Mouse (Mus musculus): ENCODE data around the gene Rbm20.
A peak's percentile ranks its signal among the peaks of the same experiment; 100 is the strongest.

Rbm20 gene

DNA sequence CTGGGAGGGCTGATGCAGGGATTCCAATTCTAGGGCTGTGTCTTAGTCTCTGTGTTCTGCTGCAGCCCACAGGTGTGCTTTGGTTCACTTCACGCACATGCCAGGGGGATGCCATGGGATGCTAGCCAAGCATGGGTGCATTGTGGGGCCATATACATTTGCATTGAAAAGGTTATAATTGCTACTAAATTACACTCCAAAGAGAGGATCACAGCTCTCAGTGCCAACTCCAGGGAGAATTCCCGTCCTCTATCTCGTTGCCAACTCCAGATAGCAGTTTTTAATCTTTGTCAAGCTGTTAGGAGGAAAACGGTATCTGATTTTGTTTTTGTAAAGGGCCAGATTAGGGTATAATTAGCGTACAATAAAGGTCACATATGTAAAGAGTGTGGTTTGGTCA, 178.7 kb downstream of the Rbm20 start:
- DNase-seq: no peak

DNA sequence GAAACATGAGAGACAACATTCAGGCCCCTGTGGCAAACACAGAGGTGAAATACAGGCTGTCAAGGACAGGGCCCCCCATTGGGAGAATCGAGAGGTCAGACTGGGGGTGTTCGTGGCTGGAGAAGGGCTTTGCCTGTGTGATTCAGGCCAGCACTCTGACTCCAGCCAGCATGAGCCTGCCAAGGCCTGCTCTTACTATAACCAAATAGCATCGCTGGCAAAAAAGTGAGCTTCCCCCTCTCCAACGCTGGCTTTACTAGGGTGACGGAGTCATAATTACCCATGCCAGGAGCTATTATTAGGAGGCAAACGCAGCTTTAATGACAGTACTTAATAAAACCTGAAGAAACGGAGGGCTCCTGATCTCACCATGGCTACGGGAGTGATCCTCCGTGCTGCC, 179.7 kb downstream of the Rbm20 start:
- DNase-seq: no peak

DNA sequence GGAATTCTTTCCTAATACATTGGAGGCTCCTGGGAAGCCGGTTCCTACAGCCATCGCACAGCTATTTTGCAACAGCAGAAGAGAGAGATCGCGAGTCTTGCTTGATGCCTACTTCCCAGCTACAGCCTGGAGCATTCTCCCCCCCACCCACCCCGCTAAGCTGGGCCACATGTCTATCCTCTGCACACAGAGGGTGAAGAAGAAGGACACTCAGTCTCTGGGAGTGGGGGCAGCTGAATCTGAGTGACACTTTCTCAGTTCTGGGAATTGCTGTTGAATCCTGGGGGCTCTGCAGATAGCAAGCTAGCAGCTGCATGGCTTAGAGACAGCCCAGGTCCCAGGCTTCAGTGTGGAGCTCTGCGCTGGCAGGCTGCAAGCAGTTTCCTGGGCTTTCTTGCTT, 180.9 kb downstream of the Rbm20 start:
- no peak for DNase-seq

DNA sequence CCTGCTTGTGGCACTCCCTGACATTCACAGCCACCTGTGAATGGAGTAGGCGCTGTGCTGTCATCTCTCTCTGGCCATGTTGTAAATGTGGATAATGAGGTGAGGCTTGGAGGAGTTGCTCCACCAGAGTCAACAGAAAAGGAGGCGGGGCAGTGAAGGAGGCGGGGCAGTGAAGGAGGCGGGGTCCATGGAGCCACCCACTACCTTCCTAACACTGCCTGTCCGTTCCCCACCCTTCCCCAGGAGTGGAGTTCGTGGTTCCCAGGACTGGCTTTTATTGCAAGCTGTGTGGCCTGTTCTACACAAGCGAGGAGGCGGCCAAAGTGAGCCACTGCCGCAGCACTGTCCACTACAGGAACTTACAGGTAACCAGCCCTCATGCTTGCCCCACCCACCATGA, 182.0 kb downstream of the Rbm20 start:
- DNase-seq: no peak

DNA sequence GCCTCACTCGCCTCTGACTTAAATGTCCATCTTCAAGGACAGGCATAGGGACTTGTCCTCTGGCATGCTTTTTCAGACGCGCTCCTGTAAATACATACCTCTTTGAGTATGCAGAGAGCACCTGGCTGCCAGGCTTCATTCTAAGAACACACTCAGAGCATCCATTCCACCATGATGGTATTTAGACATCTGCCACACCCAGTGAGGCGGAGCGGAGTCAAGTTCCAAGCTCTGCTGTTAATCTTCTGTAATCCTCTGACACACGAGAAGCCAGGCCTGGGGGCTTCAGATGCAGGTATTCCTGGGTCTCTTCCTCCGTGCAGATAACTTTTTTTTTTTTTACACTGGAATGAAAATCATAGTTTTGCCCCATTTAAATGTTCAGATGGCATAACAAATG, 182.5 kb downstream of the Rbm20 start:
- no peak for DNase-seq

DNA sequence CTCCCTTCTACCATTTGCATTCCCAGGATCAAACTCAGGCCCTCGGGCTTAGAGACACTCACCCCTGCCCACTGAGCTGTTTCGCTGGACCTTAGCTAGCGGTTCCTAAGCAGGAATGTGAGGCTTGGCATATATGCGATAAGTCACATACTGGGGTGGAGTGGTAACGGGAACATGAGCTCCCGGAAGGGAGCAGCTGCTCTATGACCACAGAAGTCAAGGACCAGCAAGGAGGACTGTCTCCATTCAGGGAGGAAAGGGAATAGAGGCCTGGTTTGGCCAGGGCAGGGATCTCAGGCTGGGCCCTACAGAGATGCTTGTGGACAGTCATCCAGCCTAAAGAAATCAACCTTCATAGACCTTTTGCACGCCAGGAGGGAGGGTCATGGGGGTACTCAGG, 184.2 kb downstream of the Rbm20 start:
- DNase-seq: no peak

DNA sequence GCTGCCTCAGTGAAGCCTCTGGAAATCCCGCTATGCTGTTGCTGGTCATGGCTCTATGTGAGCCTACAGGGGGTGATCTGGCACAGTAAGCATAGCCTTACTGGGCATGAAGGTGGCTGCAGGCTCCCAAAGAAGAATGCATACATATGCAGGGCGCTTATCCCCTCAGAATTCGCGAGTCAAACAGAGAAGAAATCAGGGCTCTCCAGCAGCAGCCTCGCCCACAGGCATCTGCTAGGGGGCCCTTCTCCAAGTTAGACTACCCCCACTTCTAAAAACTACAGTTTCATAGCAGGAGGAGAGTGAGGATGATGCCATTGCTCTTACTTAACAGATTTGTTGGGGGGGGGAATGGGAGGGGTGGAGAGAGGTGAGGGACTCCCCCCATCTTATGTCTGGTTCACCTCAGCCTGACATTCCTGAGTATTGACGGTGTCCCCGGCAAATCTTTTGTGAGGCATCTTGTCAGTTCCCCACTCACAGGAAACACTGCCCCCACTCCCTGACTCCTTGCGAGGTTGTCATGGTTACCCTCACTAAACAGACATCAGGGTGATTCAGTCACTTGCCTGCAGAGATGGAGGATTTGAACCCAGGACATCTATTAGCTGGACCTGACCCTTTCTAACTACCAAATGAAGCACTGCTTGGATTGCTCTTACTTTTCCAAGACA, 185.6 kb downstream of the Rbm20 start:
- DNase-seq: no peak

DNA sequence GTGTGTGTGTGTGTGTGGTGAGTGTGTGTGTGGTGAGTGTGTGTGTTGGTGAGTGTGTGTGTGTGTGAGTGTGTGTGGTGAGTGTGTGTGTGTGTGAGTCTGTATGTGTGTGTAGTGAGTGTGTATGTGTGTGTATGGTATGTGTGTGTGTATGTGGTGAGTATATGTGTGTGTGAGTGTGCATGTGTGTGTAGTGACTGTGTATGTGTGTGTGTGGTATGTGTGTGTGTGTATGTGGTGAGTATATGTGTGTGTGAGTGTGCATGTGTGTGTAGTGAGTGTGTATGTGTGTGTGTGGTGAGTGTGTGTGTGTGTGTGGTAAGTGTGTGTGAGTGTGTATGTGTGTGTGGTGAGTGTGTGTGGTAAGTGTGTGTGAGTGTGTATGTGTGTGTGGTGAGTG, 190.1 kb downstream of the Rbm20 start:
- DNase-seq: no peak

DNA sequence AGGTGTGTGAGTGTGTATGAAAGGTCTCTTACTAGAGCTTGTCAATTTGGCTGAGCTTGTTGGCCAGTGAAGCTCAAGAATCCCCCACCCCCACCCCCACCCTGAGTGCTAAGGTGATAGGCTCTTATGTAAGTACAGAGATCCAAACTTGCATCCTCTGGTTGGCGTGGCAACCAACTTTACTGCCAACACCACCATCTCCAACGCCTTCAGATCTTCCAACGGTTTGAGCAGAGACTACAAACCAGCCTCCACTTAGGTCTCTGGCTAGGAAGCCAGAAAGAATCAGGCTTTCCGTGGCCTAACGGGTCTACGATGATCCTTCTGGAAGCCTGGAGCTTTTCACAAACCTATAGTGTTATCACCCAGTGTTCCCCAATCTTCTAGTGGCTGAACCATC, 191.0 kb downstream of the Rbm20 start:
- no peak for DNase-seq

DNA sequence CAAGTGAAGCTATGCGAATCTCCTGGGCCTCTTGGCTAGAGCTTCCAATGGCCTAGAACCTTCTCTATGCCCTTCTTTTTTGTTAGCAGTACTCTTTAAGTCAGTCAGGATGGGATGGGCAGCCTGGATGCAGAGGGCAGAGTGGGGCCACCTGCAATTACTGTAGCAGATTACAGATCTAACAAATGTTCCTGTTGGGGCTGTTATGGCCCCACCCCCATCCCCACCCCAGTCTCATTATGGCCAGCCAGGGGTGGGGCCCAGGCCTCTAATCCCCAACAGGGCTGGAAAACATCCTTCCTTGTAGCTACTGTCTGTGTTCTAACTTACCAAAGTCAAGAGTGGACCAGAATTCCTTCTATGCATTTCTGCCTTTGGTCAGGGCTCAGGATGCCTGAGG, 191.7 kb downstream of the Rbm20 start:
- no peak for DNase-seq

DNA sequence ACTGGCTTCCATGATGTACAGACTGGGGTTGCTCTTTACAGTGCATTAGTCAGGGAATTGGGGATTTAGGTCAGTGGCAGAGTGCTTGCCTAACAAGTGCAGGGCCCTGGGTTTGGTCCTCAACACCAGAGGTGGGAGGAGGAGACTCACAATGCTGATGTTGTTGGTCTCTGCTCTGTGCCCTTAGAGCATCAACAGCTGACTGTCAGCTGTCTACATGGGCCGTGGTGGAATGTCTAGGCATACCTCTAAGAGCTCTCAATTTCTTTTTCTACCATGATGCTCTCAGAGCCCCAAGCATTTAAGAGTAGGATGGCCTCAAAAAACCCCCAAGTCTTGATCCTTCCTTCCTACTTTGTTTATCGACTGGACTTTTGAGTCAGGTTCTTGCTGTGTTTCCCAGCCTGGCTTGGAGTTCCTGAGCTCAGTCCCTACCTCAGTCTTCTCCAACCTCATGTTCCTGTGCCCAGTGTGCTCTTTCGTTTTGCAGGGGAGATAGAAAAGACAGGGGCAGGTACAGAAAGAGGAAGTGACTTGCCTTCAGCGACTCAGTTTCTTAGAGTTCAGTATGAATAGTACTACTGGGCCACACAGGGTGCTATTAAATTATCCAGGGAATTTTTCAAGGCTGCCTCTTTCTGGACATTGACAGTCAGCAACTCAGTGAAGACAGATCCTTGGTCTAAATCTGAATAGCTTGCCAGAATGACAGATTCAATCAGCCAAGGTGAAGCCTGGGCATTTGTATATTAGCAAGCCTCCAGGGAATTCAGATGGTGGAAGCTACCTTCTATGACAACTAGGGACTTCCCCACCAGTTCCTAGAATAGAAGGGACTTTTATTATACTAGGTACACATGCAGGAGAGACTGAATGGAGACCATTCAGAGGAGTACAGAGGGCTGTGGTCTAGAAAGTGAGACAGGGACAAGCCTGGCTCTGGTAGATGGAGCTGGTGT, 192.6 kb downstream of the Rbm20 start:
- no peak for DNase-seq

DNA sequence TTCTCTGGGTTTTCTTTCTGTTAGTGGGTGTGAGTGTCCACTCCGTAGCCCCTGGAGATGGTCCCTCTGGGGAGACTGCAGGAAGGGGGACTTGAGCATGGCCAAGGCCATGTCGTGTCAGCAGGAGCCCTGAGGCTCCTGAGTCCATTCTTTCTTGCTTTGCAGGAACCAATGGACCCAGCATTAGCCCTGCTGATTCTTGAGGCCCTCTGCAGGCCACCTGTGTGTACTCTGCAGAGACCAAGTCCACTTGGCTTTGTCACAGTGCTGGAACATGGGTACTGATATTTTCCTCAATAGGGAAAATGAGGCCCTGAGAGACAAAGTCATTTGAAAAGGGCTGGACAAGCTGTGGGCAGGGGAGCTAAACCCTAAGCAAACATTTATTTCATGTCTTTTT, 193.5 kb downstream of the Rbm20 start:
- DNase-seq: no peak

DNA sequence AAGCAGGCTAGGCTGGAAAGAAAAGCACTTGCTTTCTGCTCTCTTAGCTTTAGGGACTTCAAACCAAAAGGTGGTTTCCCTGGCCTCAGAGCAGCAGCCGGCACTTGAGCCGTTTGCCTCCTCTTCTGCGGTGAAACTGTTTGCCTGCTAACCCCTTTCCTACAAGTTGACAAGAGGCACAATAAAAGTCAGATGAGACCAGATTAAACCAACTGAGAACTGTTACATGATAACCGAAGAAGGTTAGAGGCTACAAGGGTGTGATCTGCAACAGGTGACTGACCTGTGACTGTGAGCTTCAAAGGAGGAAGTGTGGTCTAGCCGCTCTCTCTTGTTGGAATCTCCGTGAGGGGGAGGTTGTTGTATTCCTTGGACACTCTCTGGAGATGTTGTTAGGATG, 194.4 kb downstream of the Rbm20 start:
- no peak for DNase-seq

DNA sequence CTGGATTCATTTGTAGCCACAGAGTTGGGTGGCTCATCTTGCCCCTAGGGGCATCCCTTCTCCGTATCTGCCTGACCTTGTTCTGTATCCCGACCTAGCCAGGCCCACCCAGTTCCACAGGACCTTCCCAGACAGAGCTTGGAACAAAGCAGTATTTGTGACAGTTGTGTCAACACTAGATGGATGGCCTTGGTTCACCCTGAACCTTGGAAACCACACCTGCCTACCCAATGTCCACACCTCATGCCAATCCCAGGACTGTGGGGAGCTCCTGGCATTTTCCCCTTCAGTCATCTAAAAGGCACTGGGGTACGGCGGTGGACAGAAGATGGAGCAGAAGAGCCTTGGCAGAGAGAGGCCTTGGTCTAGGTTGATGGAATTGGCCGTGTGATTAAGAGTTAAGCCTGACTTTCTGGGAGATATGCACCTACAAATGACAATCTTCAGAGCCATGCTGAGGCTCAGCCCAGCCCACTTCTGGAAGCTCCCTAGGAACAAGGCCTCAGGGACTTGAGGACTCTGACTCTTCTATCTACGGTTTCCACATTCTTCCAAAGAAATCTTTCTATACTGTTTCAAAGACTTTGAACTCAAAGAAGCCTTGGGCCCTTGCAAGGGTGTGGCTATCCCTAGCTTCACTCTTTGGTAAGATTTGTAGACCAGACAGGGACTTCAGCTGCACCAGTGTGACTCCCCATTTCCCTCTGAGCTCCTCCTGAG, 196.0 kb downstream of the Rbm20 start:
- DNase-seq: no peak

DNA sequence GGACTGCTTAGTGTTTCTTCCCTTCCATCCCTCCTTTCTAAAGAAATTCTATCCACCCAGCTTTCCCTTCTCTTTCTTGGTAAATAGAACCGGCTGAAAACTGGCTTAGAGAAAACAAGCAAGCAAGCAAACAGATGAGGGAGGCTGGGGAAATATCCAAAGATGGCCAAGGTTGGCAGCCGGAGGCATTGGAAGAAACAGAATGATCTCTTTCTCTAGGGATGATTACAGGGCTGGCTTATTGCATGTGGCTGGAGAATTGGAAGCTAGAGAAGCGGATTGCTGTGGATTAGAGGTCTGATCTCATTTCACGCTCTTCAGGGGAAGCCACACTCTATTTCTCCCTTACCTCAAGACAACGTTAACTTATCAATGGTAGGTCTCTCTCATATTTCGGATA, 198.1 kb downstream of the Rbm20 start:
- no peak for DNase-seq

DNA sequence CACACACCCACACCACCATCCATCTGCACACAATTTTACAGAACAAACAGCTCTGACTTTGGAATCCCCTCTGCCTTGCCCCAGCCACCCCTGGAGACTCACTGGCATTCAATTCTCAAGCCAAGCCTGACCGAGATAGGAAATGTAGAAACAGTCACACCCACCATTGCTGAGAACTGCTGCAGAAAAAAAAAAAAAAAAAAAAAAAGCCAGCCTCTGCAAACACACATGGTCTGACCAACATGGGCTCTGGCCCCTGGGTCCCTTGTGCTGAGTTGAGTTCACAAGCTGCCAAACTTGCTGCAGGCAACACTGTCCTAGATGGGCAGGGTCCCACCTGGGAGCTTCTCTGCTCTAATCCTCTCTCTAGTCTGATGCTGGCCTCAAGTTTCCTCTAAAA, 200.7 kb downstream of the Rbm20 start:
- DNase-seq: no peak

DNA sequence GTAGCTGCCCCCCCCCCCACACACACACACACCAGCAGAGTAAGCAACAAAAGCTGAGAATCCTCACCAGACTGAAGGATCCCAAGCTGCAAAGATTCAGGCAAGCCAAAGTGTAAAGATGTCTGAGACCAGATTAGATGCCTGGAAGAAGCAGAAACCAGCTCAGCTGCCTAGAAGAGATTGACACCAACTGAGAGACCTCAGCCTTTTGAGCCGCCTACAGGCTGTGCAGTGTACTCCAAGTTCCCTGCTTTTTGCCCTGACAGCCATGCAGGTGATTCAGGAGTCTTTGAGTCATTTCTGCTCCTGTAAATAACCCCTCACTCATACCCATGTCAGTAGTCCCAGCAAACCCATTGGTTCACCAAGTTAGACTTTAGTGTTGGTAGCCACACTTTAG, 203.4 kb downstream of the Rbm20 start:
- no peak for DNase-seq

DNA sequence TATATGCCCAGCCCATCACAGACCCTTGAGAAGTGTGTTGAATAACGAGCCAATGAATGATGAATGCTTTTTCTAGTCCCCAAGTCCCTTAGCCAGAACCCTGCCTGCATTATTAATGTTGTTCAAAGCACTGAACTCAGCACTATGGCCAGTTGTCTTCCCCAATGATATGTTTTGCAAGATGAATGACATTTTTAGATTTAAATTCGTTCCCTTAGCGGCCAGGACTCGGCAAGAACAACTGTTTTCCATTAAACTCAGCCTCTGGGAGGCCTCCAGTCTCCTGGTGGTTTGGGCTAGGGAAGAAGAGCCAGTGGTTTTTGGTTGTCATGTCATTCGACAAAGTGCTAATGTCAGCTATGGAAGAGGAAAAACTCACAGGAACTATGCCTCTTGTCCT, 204.7 kb downstream of the Rbm20 start:
- DNase-seq: no peak

DNA sequence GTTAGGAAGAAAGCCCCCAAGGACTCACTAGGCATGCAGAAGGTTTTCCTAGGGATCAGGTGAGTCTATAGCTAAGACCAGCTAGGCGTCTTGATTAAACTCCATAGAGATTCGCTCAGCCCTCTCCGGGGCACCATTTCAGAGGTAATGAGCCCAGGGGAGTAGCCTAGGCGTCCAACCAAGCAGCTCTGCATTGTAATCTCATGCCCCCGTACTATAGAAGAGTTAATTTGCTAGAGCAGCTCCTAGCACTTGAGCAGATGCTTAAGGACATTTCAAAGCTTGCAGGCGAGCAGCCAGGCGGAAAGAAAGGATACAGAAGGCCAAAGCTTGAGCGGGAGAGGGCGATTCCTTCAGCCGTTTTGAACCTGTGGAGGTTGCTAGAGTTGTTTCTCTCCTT, 208.3 kb downstream of the Rbm20 start:
- no peak for DNase-seq

DNA sequence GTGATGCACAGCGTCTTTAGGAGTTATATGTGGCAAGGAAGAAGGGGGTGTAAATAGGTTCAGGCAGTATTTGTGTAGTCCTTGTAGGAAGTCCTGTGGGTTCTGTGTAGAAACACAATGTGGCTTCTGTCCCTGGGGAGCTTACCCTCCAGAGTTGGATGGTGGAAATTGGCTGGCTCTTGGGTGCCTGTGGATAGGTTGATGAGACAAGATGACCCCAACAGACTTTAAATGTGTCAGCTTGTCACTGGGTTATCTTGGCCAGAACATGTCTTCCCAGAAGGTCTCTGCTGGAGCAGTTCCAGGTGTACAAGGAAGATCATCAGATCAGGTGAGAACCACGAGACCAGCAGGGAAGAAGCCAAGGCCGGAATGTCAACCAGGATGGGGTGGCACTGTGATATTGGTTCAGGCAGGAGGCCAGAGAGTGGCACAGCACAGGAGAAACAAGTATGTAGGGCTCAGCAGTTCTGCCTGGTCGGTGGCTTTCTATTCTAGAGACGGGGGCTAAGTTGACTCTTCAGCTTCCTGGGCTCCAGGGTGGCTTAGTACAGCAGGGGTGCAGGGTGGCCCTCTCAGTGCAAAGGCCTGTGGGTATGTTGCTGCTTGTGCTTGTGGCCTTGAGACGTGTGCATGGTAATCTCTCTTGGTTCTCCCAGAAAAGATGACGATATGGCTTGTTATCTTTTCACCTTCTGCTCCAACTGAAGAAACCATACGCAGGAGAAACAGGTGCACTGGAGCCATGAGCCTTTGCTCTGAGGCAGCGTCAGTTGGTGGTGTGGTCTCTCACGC, 209.7 kb downstream of the Rbm20 start:
- DNase-seq: peak; percentile 14 to 17

DNA sequence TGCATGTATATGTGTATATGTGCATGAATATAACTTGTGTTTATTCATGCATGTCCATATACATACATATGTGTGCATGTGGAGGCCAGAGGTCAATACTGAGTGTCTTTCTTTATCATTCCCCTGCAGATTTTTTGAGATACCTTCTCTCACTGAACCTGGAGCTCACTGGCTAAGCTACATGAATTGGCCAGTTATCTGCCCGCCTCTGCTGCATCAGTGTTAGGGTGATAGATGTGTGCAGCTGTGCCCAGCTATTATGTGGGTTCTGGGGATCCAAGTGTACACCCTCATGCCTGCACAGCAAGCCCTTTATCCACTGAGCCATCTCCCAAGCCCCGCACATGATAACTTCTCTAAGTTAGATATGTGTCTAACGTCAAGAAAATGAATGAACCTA, 210.7 kb downstream of the Rbm20 start:
- no peak for DNase-seq

DNA sequence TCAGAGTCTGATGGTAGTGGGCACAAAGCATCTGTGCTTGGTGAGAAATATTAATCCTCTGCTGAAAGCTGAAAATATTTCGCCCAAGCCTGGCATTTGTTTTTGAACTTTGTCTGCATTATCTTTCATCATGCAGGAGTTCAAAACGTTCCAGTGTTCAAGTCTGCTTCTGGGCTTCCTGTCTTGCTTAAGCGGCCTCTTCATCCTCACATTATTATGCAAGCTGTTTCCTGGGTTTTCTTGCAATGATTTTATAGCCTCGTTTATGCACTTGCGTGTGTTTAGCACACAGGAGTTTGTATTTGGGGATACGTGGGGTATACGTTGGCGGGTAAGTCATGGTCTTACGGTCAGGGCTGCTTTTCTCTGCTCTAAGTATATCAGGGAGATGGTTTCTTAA, 211.2 kb downstream of the Rbm20 start:
- no peak for DNase-seq

DNA sequence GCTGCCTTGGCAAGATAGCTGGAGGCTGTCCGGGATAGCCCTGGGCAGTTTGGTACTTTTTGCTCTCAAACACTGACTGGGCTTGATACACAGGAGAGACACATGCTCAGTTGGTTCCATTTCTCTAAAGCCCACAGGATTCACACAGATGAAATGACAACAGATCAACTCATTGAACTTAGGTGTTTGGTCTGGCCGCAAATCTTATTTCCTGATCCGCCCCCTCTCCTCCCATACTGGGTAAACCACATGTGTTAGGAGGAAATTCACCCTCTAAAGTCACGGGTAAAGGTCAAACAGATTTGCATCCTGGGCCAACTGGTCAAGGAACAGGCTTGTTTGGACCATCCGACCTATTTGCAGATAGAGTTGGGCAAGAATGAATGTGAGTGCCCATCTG, 212.4 kb downstream of the Rbm20 start:
- DNase-seq: no peak

Measured in cerebellum, postnatal 36 days (tissue).